Mouse (Mus musculus): ENCODE measurements at regions not wholly inside any gene's neighbourhood (a gene's known extent, or its start where the extent isn't known, plus 50 kb on each side); places are given as distances from the start of the nearest gene placed in this dataset.

GRCm38 (mm10) chr12:48061898-48062619 is 1243.3 kb upstream of the Nova1 start:
- TF ChIP-seq HCFC1 (IDR thresholded peaks at IDR 0.05; ENCODE audit: low read depth, low read length) (no peak), MAFK (IDR thresholded peaks at IDR 0.05; ENCODE audit: borderline replicate concordance, low read depth, low read length) (no peak), EP300 (IDR thresholded peaks at IDR 0.05; ENCODE audit: low read depth in 1 of 2, low read length in 2 of 2) (no peak), CTCF (IDR thresholded peaks at IDR 0.05 in 2 of 3, conservative IDR thresholded peaks at IDR 0.05 in 1 of 3; ENCODE audit: control insufficient read depth in 1 of 3, insufficient read depth in 1 of 3, low read depth in 2 of 3, low read length in 3 of 3, poor library complexity in 1 of 3, severe bottlenecking in 1 of 3) (no peak), CHD2 (IDR thresholded peaks at IDR 0.05; ENCODE audit: low read length) (no peak), TAL1 (IDR thresholded peaks at IDR 0.05; ENCODE audit: low read length) (no peak), ELF1 (IDR thresholded peaks at IDR 0.05; ENCODE audit: low read depth, low read length) (no peak), NRF1 (IDR thresholded peaks at IDR 0.05; ENCODE audit: insufficient read depth, low read depth, low read length, poor library complexity, severe bottlenecking) (no peak), USF1 (IDR thresholded peaks at IDR 0.05; ENCODE audit: low read depth, low read length) (no peak), JUND (IDR thresholded peaks at IDR 0.05; ENCODE audit: low read depth, low read length) (no peak), POLR2A (IDR thresholded peaks at IDR 0.05; ENCODE audit: control insufficient read depth in 1 of 2, insufficient read depth in 1 of 2, low read depth in 1 of 2, low read length in 2 of 2, poor library complexity in 1 of 2) (no peak), GATA1 (IDR thresholded peaks at IDR 0.05; ENCODE audit: low read depth, low read length) (no peak)

Measured in MEL (cell line).